Mouse (Mus musculus) megakaryocyte, embryonic 14.5 days (primary cell): ENCODE results near the gene Tom1l2.

ENCODE experiments used
- FLI1 ChIP-seq: IDR thresholded peaks from 2 replicates; pipeline ENCODE4 v1.6.1; 2012; ENCODE audit warnings: low read length, inconsistent platforms, mixed read lengths
- GATA1 ChIP-seq: IDR thresholded peaks from 3 replicates; pipeline ENCODE4 v1.6.1; 2012; ENCODE audit warnings: mixed read lengths, low read length, inconsistent platforms, borderline replicate concordance

DNA sequence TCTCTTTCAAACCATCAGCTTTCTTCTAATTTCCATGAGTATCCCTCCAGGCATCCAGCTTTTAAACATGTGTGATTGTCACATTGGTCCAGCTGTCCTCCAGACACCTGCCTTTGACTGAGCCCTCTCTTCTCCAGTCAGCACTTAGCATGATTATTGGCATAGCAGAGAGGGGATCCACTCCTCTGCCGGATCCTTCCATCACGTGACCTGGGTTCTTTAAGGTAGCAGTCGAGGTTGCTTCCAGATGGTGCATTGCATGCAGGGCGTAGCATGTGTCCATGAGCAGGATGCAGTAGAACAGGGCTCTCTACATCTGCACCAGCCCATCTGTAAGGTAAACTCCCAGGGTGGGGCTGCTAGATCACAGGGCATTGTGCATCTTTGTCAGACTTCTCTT is 16.2 kb upstream of the Tom1l2 start:
- TF ChIP-seq GATA1 = no peak
- TF ChIP-seq FLI1 = no peak
